Mouse (Mus musculus): ENCODE data around the gene Ccdc24. TPM values are rescaled to one million over a fixed set of nuclear protein-coding genes. Genes with fewer than 3 reads are reported as not detected.
A peak's percentile ranks its signal among the peaks of the same experiment; 100 is the strongest.

Gene Ccdc24
- polyA plus RNA-seq, 1 experiment: 137 TPM

DNA sequence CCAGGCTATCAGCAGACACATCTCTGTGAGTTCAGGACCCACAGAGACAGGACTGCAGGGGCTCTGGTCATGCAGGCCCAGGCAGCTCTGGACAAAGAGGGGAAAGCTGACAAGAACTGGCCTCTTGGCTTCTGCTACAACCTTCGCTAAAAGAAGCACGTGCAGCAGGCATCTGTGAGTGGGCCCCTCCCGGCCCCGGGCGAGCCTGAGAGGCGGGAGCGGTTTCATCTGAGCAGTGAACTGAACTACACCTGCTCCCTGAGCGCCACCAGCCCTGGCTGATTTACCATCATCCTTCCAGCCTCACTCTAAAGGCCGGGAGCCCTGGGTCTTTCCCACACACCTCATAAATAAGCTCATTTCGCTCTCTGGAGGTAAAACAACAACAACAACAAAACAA is 5.9 kb upstream of the Ccdc24 start:
- Histone ChIP-seq H3K4me3 (ENCODE audit: control insufficient read depth, low read depth, low read length) (no peak overlapping the region), H3K36me3 (ENCODE audit: control insufficient read depth, insufficient read depth, low read length) (peaks cover 1% of the 10 kb centered on the region; the same call in 1 of the 2 replicates), H3K27ac (ENCODE audit: control insufficient read depth, insufficient read depth, low read depth, low read length) (no peak overlapping the region), H3K4me1 (ENCODE audit: control insufficient read depth, insufficient read depth, low read length) (peaks cover 6% of the 10 kb centered on the region), H3K27me3 (ENCODE audit: control insufficient read depth, insufficient read depth, low read length) (no peaks in the 10 kb centered on the region)
- TF ChIP-seq CTCF (IDR thresholded peaks at IDR 0.05; ENCODE audit: control insufficient read depth, insufficient read depth, insufficient replicate concordance, low read depth, low read length) (no peak), POLR2A (IDR thresholded peaks at IDR 0.05; ENCODE audit: control insufficient read depth, low read depth, low read length) (no peak)

DNA sequence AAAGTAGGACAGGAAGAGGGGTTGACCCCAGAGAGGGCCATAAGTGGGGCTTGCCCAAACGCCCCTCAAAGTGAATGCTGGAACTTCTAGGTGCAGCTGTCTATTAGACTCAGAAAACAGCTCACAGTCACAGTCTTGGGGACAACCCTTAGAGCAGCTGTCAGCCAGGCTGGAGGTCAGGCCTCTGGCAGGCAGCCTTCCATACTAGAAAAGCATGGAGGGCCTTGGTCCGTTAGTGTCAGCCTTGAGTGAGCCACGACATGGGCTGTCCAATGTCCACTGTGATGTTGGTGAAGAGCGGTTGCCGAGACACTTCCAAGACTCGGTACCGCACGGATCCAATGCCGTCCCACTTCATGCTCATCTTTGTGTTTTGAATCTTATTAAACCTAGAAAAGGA is 1.3 kb upstream of the Ccdc24 start:
- H3K27ac ChIP-seq (ENCODE audit: control insufficient read depth, insufficient read depth, low read depth, low read length): no peak overlapping the region
- peaks cover 21% of the 10 kb centered on the region for H3K4me1 ChIP-seq (ENCODE audit: control insufficient read depth, insufficient read depth, low read length)
- no peak for TF ChIP-seq POLR2A (IDR thresholded peaks at IDR 0.05; ENCODE audit: control insufficient read depth, low read depth, low read length)
- no peak for TF ChIP-seq CTCF (IDR thresholded peaks at IDR 0.05; ENCODE audit: control insufficient read depth, insufficient read depth, insufficient replicate concordance, low read depth, low read length)
- H3K36me3 ChIP-seq (ENCODE audit: control insufficient read depth, insufficient read depth, low read length): peaks cover 3% of the 10 kb centered on the region; the same call in 1 of the 2 replicates
- H3K27me3 ChIP-seq (ENCODE audit: control insufficient read depth, insufficient read depth, low read length): no peaks in the 10 kb centered on the region
- H3K4me3 ChIP-seq (ENCODE audit: control insufficient read depth, low read depth, low read length): no peak overlapping the region; the same call in 1 of the 2 replicates

- TF ChIP-seq CTCF (IDR thresholded peaks at IDR 0.05; ENCODE audit: control insufficient read depth, insufficient read depth, insufficient replicate concordance, low read depth, low read length): no peak
- TF ChIP-seq POLR2A (IDR thresholded peaks at IDR 0.05; ENCODE audit: control insufficient read depth, low read depth, low read length): no peak
- no peaks in the 10 kb centered on the region for H3K27me3 ChIP-seq (ENCODE audit: control insufficient read depth, insufficient read depth, low read length)
- peak overlapping the region; percentile 90 for H3K4me3 ChIP-seq (ENCODE audit: control insufficient read depth, low read depth, low read length)
- peaks cover 21% of the 10 kb centered on the region for H3K4me1 ChIP-seq (ENCODE audit: control insufficient read depth, insufficient read depth, low read length)
- peaks cover 3% of the 10 kb centered on the region; the same call in 1 of the 2 replicates for H3K36me3 ChIP-seq (ENCODE audit: control insufficient read depth, insufficient read depth, low read length)
- H3K27ac ChIP-seq (ENCODE audit: control insufficient read depth, insufficient read depth, low read depth, low read length): peak overlapping the region; percentile 47
Measured at GRCm38 (mm10) chr4:117871787-117872186, 570 bp downstream of the Ccdc24 start.

DNA sequence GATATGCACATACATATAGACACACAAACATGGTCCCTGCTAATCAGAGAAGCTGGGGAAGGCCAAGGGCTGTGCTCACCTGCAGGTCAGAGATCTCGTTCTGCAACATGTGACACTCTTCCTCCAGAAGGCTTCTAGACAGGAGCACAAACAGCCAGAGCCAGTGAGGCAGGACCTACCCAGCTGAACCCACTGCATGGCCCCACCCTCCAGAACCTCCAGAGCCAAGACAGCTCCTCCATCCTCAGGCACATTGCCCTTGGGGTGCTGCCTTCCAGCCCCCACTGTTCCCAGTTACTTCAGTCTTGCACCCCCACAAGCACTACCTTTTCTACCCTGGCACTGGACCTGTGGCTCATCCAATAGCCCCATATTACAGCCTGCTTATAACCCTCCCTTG is 1.9 kb downstream of the Ccdc24 start:
- no peak overlapping the region for H3K27ac ChIP-seq (ENCODE audit: control insufficient read depth, insufficient read depth, low read depth, low read length)
- TF ChIP-seq CTCF (IDR thresholded peaks at IDR 0.05; ENCODE audit: control insufficient read depth, insufficient read depth, insufficient replicate concordance, low read depth, low read length) (no peak), POLR2A (IDR thresholded peaks at IDR 0.05; ENCODE audit: control insufficient read depth, low read depth, low read length) (no peak)
- no peak overlapping the region for H3K4me3 ChIP-seq (ENCODE audit: control insufficient read depth, low read depth, low read length)
- H3K27me3 ChIP-seq (ENCODE audit: control insufficient read depth, insufficient read depth, low read length): no peaks in the 10 kb centered on the region
- H3K4me1 ChIP-seq (ENCODE audit: control insufficient read depth, insufficient read depth, low read length): peaks cover 21% of the 10 kb centered on the region
- peaks cover 3% of the 10 kb centered on the region; the same call in 1 of the 2 replicates for H3K36me3 ChIP-seq (ENCODE audit: control insufficient read depth, insufficient read depth, low read length)

DNA sequence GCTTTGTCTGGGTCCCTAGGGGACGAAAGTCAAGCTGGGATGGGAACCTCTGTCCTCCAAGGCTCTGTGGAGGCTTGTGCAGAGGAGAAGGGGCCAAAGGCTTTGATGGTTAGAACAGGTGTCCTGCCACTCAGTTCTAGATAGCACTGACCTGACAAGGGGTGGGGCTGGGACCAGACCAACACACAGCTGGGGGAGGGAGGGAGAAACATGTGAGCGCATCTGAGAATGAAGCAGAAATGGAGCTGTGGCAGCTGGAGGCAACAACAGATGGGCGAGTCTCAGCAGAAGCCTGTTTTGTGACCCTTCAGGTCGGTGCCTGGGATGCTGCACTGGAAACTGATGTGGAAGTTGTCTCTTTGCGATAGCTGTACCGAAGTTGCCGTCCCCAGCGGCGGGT is 3.0 kb downstream of the Ccdc24 start:
- H3K27ac ChIP-seq (ENCODE audit: control insufficient read depth, insufficient read depth, low read depth, low read length): no peak overlapping the region
- H3K4me3 ChIP-seq (ENCODE audit: control insufficient read depth, low read depth, low read length): no peak overlapping the region
- H3K27me3 ChIP-seq (ENCODE audit: control insufficient read depth, insufficient read depth, low read length): no peaks in the 10 kb centered on the region
- H3K4me1 ChIP-seq (ENCODE audit: control insufficient read depth, insufficient read depth, low read length): peaks cover 24% of the 10 kb centered on the region
- TF ChIP-seq CTCF (IDR thresholded peaks at IDR 0.05; ENCODE audit: control insufficient read depth, insufficient read depth, insufficient replicate concordance, low read depth, low read length) (no peak), POLR2A (IDR thresholded peaks at IDR 0.05; ENCODE audit: control insufficient read depth, low read depth, low read length) (no peak)
- peaks cover 2% of the 10 kb centered on the region; the same call in 1 of the 2 replicates for H3K36me3 ChIP-seq (ENCODE audit: control insufficient read depth, insufficient read depth, low read length)

GRCm38 (mm10) chr4:117867823-117868222 is 4.5 kb downstream of the Ccdc24 start:
- H3K36me3 ChIP-seq (ENCODE audit: control insufficient read depth, insufficient read depth, low read length): peaks cover 2% of the 10 kb centered on the region; the same call in 1 of the 2 replicates
- H3K4me3 ChIP-seq (ENCODE audit: control insufficient read depth, low read depth, low read length): no peak overlapping the region
- no peaks in the 10 kb centered on the region for H3K27me3 ChIP-seq (ENCODE audit: control insufficient read depth, insufficient read depth, low read length)
- TF ChIP-seq CTCF (IDR thresholded peaks at IDR 0.05; ENCODE audit: control insufficient read depth, insufficient read depth, insufficient replicate concordance, low read depth, low read length) (peak; percentile 39; the same call in 1 of the 2 replicates), POLR2A (IDR thresholded peaks at IDR 0.05; ENCODE audit: control insufficient read depth, low read depth, low read length) (no peak)
- H3K4me1 ChIP-seq (ENCODE audit: control insufficient read depth, insufficient read depth, low read length): peaks cover 17% of the 10 kb centered on the region
- H3K27ac ChIP-seq (ENCODE audit: control insufficient read depth, insufficient read depth, low read depth, low read length): no peak overlapping the region

DNA sequence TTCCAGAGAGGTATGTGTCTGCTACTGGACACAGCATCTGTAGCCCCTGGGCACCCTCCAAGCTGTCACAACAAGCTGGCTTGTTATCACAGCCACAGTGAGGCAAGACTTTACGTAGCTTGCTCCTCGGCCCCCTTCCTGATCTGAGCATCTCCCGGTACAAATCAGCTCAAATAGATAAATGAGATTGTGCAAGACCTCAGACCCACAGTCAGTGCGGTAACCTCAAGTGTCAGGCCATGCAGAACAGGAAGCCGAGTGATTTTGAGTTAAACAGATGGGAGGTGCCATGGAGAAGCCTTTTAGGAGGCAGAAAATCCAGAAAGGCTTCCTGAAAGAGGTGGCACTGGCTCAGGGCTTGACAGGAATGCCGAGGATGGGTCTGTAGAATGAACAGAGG is 5.4 kb downstream of the Ccdc24 start:
- Histone ChIP-seq H3K27ac (ENCODE audit: control insufficient read depth, insufficient read depth, low read depth, low read length) (no peak overlapping the region), H3K4me3 (ENCODE audit: control insufficient read depth, low read depth, low read length) (no peak overlapping the region), H3K4me1 (ENCODE audit: control insufficient read depth, insufficient read depth, low read length) (peaks cover 10% of the 10 kb centered on the region), H3K27me3 (ENCODE audit: control insufficient read depth, insufficient read depth, low read length) (no peaks in the 10 kb centered on the region), H3K36me3 (ENCODE audit: control insufficient read depth, insufficient read depth, low read length) (peaks cover 2% of the 10 kb centered on the region; the same call in 1 of the 2 replicates)
- TF ChIP-seq CTCF (IDR thresholded peaks at IDR 0.05; ENCODE audit: control insufficient read depth, insufficient read depth, insufficient replicate concordance, low read depth, low read length): no peak
- no peak for TF ChIP-seq POLR2A (IDR thresholded peaks at IDR 0.05; ENCODE audit: control insufficient read depth, low read depth, low read length)
